Mouse (Mus musculus): ENCODE measurements around the gene Lenep. TPM values are rescaled to one million over a fixed set of nuclear protein-coding genes. Genes with fewer than 3 reads are reported as not detected.

The Lenep gene
- polyA plus RNA-seq (2014; fragmentation: Illumina TruSeq; extraction: RNeasy Lipid Tissue Mini Kit (QIAGEN cat#74804); ENCODE audit: insufficient read depth, low read depth, low replicate concordance), result not detected

DNA sequence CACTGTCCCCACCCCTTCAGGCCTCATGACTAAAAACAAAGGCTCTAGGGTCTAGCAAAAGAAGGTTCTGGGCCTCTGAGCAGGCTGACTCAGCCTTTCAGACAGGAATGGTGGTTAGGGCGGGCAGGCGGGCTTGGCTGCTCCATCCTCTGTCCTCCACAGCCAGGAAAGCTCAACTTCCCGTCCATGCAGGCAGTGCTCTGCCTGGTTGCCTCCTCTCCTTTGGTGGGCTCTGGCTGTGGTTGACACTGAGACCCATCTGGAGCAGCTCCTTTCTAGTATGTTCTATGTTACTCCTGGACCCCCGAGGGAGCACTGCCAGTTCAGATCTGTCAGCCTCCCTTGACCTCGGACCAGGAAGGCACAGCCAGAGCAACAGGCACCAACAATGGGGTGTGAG lies at the start of gene Lenep:
Gene Lenep (minus strand): TSS at position 101 of the 400 bp plus-strand sequence.

DNA sequence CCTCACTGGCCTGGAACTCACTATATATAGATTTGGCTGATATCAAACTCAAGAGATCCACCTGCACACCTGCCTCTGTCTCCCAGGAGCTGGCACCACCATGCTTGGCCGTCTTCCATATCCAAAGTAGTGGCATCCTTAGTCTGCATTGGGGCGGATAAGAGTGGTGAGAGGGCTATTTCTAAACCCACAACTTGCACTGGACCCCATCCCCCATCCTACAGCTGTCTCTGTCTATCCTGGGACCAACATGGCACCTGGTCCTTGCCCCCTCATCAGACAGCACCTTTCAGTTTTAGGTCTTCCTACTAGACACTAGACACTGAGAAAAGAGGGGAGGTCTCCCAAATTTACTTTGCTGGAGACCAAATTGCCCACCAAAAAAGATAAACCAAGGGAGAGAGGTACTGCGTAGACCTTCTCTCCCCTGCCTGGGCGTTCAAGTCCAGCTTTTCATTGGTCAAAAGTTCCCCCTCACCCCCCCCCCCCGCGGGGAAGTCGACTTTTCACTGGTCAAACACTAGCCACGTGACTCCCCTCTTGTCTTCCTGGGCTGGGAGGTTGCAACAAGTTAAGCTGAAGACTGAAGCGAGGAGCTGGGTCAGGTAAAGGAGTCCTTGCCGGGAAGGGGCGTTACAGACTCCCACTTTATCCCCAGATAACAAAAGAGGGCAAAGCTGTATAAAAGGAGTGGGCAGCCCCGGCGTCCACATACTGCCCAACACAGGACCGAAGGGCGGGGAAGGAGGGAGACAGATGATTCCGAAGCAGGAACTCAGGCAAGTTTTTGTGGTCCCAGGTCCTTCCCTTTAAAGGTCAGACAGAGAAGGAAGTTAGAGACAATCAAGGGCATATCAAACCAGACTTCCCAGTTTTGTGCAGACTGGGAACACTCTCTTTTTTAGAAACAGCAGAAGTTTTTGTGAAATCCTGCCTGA lies 33.9 kb upstream of the Lenep start, which contains the start of gene Pbxip1:
Gene Pbxip1 (plus strand): TSS at position 531 of the 938 bp plus-strand sequence.

DNA sequence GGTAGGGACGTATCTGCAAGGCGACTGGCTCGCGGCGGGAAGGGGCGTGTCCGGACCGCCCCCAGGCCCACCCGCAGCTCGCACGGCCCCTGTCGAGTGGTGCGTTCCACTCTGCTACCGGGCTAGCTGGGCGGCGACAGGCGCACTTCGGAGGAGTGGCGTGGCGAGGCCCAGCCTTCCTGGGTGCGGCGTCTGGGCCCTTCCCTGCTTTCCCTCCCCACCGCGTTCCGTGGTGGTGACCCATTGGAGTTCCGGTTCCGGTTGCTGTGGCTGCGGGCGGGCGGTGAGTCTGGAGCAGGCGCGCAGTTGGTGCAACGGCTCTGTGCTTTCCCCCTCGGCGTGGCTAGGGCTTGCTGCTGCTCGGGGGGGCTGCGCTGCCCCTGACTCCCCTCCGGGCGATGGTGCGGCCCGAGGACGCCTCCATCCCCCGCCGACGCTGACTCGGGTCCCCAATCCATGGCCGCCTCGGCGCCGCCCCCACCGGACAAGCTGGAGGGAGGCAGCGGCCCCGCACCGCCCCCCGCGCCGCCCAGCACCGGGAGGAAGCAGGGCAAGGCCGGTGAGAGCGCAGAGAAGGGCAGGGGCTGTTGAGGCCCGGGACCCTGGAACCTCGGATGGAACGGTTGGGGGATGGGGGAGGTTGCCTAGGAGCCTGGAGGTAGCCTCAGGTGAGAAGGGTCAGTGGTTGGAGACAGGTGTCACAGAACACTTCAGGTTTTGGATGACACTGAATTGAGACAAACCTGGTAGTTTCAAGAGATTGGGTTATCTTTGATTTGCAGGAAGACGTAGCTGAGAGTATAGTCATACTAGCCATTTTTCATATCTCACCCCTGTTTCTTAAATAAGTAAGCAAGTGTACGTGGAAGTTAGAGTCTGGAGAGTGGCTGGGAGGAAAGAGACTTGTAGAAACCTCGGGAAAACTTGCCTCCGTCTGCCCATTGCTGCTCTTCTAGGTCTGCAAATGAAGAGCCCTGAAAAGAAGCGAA lies 27.9 kb upstream of the Lenep start, which contains the start of gene Pygo2:
Gene Pygo2 (plus strand): TSS at position 44 of the 989 bp plus-strand sequence.

DNA sequence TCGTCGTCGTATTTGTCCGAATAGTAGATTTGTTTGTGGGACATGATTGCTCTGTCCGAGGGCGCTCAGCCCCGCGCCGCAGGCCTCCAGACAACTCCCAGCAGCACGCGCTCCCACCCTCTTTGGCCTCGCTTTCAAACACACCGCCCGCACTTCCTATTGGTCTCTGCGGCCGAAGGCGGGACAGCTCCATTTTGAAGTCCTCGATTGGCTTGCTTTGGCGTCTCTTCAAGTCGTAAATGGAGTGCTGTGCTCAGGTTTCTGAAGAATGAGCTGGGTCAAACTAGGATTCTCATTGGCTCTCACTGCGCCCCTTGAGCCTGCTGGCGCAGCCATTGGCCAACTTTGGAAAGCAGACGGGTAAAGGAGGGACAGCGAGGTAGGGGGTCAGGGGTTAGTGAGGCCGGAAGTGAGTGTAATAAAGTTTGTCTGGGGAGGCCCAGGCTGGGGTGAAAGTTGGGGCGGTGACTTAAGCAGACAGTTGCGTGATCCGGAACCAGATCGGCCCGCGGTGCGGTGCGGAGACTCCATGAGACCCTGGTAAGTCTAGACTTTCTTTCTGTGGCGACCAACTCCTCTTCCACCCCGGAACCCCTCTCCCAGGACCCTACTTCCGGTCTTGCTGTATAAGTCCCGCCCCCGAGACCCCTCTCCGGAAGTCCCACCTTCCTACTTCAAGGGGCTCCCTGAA lies 15.7 kb upstream of the Lenep start, which contains the start of the genes Cks1b and Shc1:
Gene Cks1b (minus strand): TSS at position 214 of the 691 bp plus-strand sequence.
Gene Shc1 (plus strand): TSS at position 274 of the 691 bp plus-strand sequence.

DNA sequence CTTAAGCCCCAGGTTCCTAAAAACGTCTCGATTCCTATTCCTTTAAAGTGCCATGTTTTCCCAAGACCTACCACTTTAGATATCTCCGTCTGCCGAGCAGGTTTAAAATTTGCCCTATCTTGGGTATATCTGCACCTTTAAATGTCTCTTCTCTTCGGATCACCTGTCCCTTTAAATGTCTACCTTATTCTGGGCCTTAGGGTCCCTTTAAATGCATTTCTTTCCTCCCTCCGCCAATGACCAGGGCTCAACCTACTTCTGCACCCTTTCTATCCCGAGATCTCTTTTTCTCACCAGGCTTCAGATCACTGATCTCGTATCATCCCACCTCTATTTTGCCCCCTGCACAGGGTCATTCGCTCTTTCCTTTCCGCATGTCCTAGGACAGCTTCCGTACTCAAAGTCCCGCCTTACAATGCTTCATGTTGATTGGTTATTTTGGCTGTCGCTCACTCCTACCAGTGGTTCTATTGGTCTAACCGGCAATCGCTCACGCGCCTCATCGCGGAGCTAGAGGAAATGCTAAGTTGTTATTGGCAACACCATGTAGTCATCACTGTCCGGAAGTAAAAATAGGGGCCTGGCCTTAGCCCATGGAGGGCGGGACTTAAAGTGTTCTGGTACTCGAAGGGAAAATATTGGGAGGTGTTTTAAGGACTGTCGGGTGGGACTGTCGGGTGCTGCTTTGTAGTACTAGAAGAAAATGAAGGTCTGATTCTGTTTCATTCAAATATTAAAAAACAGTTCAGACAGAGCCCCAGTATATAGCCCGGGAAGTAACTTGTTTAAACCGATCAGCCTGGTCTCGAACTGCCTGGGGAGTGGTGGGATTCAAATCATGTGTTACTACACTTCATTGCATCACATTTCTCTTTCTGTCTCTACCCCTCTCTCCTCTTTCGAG lies 9.1 kb upstream of the Lenep start, which contains the start of gene Flad1:
Gene Flad1 (minus strand): TSS at position 381 of the 904 bp plus-strand sequence.

DNA sequence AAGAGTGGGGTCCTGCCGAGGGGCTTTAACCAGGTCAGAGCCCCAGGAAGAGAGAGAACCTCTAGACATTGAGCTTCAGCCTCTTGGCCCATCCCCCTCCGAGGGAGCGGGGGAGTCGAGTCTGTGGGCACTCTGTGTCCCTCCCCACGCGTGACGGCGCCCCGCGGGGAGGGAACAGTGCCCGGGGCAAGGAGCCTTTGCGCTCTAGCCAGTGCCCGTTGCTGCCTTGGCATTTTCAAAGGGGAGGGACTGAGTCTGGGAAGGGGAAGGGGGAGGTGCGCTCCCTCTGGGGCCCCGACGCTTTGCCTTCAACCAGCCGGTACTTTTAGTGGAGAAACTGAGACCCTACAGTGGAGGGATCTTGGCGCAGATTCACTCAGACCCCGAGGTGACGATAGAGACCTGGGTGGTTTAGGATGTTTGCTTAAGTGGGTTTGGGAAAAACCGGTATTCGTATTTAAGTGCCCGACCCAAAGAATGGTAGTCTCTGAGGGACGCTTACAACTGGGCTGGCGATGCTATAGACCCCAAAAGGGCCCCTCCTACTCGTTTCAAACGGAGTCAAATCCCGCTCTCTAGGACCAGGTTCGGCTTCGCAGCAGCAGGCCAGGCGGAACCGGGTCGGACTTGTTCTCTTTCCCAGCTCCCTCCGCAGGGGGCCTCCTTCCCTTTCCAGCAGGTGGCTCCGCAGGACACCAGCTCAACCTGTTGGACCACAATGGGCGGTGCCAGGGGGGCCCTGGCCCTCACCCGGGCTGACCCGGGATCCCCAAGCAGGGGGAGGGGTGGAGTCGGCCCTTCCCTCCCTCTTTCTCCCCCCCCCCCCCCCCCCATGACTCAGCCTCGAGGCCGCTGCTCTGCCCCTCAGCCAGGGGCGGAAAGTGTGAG lies 8.3 kb downstream of the Lenep start, which contains the start of gene Zbtb7b:
Gene Zbtb7b (minus strand): TSS at position 771 of the 888 bp plus-strand sequence.

DNA sequence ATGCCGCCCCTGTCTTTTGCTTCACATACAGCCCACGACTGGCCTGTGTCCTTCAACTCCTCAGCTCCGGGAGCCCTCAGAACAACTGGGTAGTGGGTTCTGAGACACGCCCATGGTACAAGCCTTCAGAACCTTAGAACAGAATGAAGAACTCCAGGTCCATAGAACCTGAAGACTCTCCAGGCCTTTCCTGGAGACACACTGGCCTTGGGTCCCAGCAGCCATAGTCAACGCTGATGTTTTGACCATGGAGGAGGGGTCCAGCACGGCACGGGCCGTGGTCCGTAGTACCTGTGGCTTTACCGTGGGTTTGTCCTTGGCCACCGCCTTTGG lies 37.5 kb downstream of the Lenep start, which contains the start of gene Dcst1:
Gene Dcst1 (minus strand): TSS at position 101 of the 333 bp plus-strand sequence.

DNA sequence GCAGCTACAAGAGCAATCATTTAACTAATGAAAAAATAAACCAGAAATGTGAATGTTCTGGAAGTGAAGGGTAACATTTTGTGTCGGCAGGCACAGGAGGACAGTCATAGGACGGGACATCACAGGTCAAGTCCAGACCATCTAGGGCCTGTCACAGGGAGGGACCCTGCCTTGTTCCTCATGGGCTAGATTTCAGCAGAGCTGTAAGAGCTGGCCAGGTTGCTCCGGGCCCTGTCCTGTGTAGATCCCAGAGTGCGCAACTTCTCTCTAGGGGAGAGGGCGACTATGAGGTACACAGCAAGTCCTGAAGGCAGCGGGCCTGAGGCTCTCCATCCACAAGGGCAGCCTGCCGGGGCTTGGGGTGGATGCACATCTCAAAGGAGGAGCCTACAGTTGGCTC lies 40.9 kb downstream of the Lenep start, which contains the start of gene Dcst2:
Gene Dcst2 (plus strand): TSS at position 301 of the 400 bp plus-strand sequence.

Other genes starting within 250 kb of the Lenep start
- not detected for gene Hcn3, start 242.6 kb downstream of the Lenep start, polyA plus RNA-seq (2014; fragmentation: Illumina TruSeq; extraction: RNeasy Lipid Tissue Mini Kit (QIAGEN cat#74804); ENCODE audit: insufficient read depth, low read depth, low replicate concordance)
- gene Clk2, start 238.0 kb downstream of the Lenep start, polyA plus RNA-seq (2014; fragmentation: Illumina TruSeq; extraction: RNeasy Lipid Tissue Mini Kit (QIAGEN cat#74804); ENCODE audit: insufficient read depth, low read depth, low replicate concordance), result 24.4 TPM
- gene Scamp3, start 225.3 kb downstream of the Lenep start, polyA plus RNA-seq (2014; fragmentation: Illumina TruSeq; extraction: RNeasy Lipid Tissue Mini Kit (QIAGEN cat#74804); ENCODE audit: insufficient read depth, low read depth, low replicate concordance), result 50.9 TPM
- 9.9 TPM for gene Fam189b, start 219.7 kb downstream of the Lenep start, polyA plus RNA-seq (2014; fragmentation: Illumina TruSeq; extraction: RNeasy Lipid Tissue Mini Kit (QIAGEN cat#74804); ENCODE audit: insufficient read depth, low read depth, low replicate concordance)
- gene Gba, start 199.9 kb downstream of the Lenep start, polyA plus RNA-seq (2014; fragmentation: Illumina TruSeq; extraction: RNeasy Lipid Tissue Mini Kit (QIAGEN cat#74804); ENCODE audit: insufficient read depth, low read depth, low replicate concordance), result 35.5 TPM
- gene Thbs3, start 187.6 kb downstream of the Lenep start, polyA plus RNA-seq (2014; fragmentation: Illumina TruSeq; extraction: RNeasy Lipid Tissue Mini Kit (QIAGEN cat#74804); ENCODE audit: insufficient read depth, low read depth, low replicate concordance), result 37.7 TPM
- gene Mtx1, start 175.7 kb downstream of the Lenep start, polyA plus RNA-seq (2014; fragmentation: Illumina TruSeq; extraction: RNeasy Lipid Tissue Mini Kit (QIAGEN cat#74804); ENCODE audit: insufficient read depth, low read depth, low replicate concordance), result 75.1 TPM
- gene Muc1, start 173.7 kb downstream of the Lenep start, polyA plus RNA-seq (2014; fragmentation: Illumina TruSeq; extraction: RNeasy Lipid Tissue Mini Kit (QIAGEN cat#74804); ENCODE audit: insufficient read depth, low read depth, low replicate concordance), result 195 TPM
- gene Krtcap2, start 156.8 kb downstream of the Lenep start, polyA plus RNA-seq (2014; fragmentation: Illumina TruSeq; extraction: RNeasy Lipid Tissue Mini Kit (QIAGEN cat#74804); ENCODE audit: insufficient read depth, low read depth, low replicate concordance), result 122 TPM
- gene Trim46, start 156.5 kb downstream of the Lenep start, polyA plus RNA-seq (2014; fragmentation: Illumina TruSeq; extraction: RNeasy Lipid Tissue Mini Kit (QIAGEN cat#74804); ENCODE audit: insufficient read depth, low read depth, low replicate concordance), result 2.3 TPM
- gene Dpm3, start 143.4 kb downstream of the Lenep start, polyA plus RNA-seq (2014; fragmentation: Illumina TruSeq; extraction: RNeasy Lipid Tissue Mini Kit (QIAGEN cat#74804); ENCODE audit: insufficient read depth, low read depth, low replicate concordance), result 220 TPM
- gene Slc50a1, start 132.2 kb downstream of the Lenep start, polyA plus RNA-seq (2014; fragmentation: Illumina TruSeq; extraction: RNeasy Lipid Tissue Mini Kit (QIAGEN cat#74804); ENCODE audit: insufficient read depth, low read depth, low replicate concordance), result 90.4 TPM
- gene Efna1, start 121.7 kb downstream of the Lenep start, polyA plus RNA-seq (2014; fragmentation: Illumina TruSeq; extraction: RNeasy Lipid Tissue Mini Kit (QIAGEN cat#74804); ENCODE audit: insufficient read depth, low read depth, low replicate concordance), result 102 TPM
- gene Efna3, start 79.8 kb downstream of the Lenep start, polyA plus RNA-seq (2014; fragmentation: Illumina TruSeq; extraction: RNeasy Lipid Tissue Mini Kit (QIAGEN cat#74804); ENCODE audit: insufficient read depth, low read depth, low replicate concordance), result 0.75 TPM
- 1.5 TPM for gene Efna4, start 64.8 kb downstream of the Lenep start, polyA plus RNA-seq (2014; fragmentation: Illumina TruSeq; extraction: RNeasy Lipid Tissue Mini Kit (QIAGEN cat#74804); ENCODE audit: insufficient read depth, low read depth, low replicate concordance)
- 109 TPM for gene Adam15, start 52.8 kb downstream of the Lenep start, polyA plus RNA-seq (2014; fragmentation: Illumina TruSeq; extraction: RNeasy Lipid Tissue Mini Kit (QIAGEN cat#74804); ENCODE audit: insufficient read depth, low read depth, low replicate concordance)
- gene Dcst2, start 40.8 kb downstream of the Lenep start, polyA plus RNA-seq (2014; fragmentation: Illumina TruSeq; extraction: RNeasy Lipid Tissue Mini Kit (QIAGEN cat#74804); ENCODE audit: insufficient read depth, low read depth, low replicate concordance), result 0.17 TPM
- not detected for gene Dcst1, start 37.5 kb downstream of the Lenep start, polyA plus RNA-seq (2014; fragmentation: Illumina TruSeq; extraction: RNeasy Lipid Tissue Mini Kit (QIAGEN cat#74804); ENCODE audit: insufficient read depth, low read depth, low replicate concordance)
- 20.1 TPM for gene Zbtb7b, start 8.0 kb downstream of the Lenep start, polyA plus RNA-seq (2014; fragmentation: Illumina TruSeq; extraction: RNeasy Lipid Tissue Mini Kit (QIAGEN cat#74804); ENCODE audit: insufficient read depth, low read depth, low replicate concordance)
- gene Flad1, start 9.1 kb upstream of the Lenep start, polyA plus RNA-seq (2014; fragmentation: Illumina TruSeq; extraction: RNeasy Lipid Tissue Mini Kit (QIAGEN cat#74804); ENCODE audit: insufficient read depth, low read depth, low replicate concordance), result 9.7 TPM
- 11.5 TPM for gene Cks1b, start 15.6 kb upstream of the Lenep start, polyA plus RNA-seq (2014; fragmentation: Illumina TruSeq; extraction: RNeasy Lipid Tissue Mini Kit (QIAGEN cat#74804); ENCODE audit: insufficient read depth, low read depth, low replicate concordance)
- gene Shc1, start 15.7 kb upstream of the Lenep start, polyA plus RNA-seq (2014; fragmentation: Illumina TruSeq; extraction: RNeasy Lipid Tissue Mini Kit (QIAGEN cat#74804); ENCODE audit: insufficient read depth, low read depth, low replicate concordance), result 31.8 TPM
- 31.0 TPM for gene Pygo2, start 27.4 kb upstream of the Lenep start, polyA plus RNA-seq (2014; fragmentation: Illumina TruSeq; extraction: RNeasy Lipid Tissue Mini Kit (QIAGEN cat#74804); ENCODE audit: insufficient read depth, low read depth, low replicate concordance)
- gene Pbxip1, start 33.9 kb upstream of the Lenep start, polyA plus RNA-seq (2014; fragmentation: Illumina TruSeq; extraction: RNeasy Lipid Tissue Mini Kit (QIAGEN cat#74804); ENCODE audit: insufficient read depth, low read depth, low replicate concordance), result 39.9 TPM
- 67.9 TPM for gene Pmvk, start 51.7 kb upstream of the Lenep start, polyA plus RNA-seq (2014; fragmentation: Illumina TruSeq; extraction: RNeasy Lipid Tissue Mini Kit (QIAGEN cat#74804); ENCODE audit: insufficient read depth, low read depth, low replicate concordance)
- 1.2 TPM for gene Kcnn3, start 117.4 kb upstream of the Lenep start, polyA plus RNA-seq (2014; fragmentation: Illumina TruSeq; extraction: RNeasy Lipid Tissue Mini Kit (QIAGEN cat#74804); ENCODE audit: insufficient read depth, low read depth, low replicate concordance)